Mouse (Mus musculus) neural tube, embryonic 14.5 days (tissue): Measurements from ENCODE around the gene Tmcc1. TPM values are rescaled to one million over a fixed set of nuclear protein-coding genes. Genes with fewer than 3 reads are reported as not detected.

Experiments used
- ATAC-seq: fragments of 200-750 bp; cut with Nextera tagmentation; 2 replicates; pipeline ENCODE4 v1.8.0; 2017; ENCODE audit warnings: low read depth, mild to moderate bottlenecking, moderate TSS enrichment, moderate library complexity
- H3K27ac ChIP-seq: fragments of 300-500 bp; sonication (generic); 2 replicates; pipeline ENCODE4 v1.5.1; 2014; ENCODE audit warnings: low read depth, mild to moderate bottlenecking, control low read depth, low read length, moderate library complexity, mixed read lengths
- H3K27me3 ChIP-seq: fragments of 300-500 bp; sonication (generic); 2 replicates; pipeline ENCODE4 v1.6.1; 2014; ENCODE audit warnings: low read length; ENCODE audit not compliant: control insufficient read depth, insufficient read depth
- H3K36me3 ChIP-seq: fragments of 300-500 bp; sonication (generic); 2 replicates; pipeline ENCODE4 v1.6.1; 2014; ENCODE audit warnings: low read length, mixed read lengths; ENCODE audit not compliant: control insufficient read depth, insufficient read depth
- H3K4me1 ChIP-seq: fragments of 300-500 bp; sonication (generic); 2 replicates; pipeline ENCODE4 v1.6.1; 2014; ENCODE audit warnings: low read length; ENCODE audit not compliant: control insufficient read depth, insufficient read depth
- H3K4me2 ChIP-seq: fragments of 300-500 bp; sonication (generic); 2 replicates; pipeline ENCODE4 v1.6.1; 2014; ENCODE audit warnings: mild to moderate bottlenecking, low read depth, low read length, control low read depth
- H3K4me3 ChIP-seq: fragments of 300-500 bp; sonication (generic); 2 replicates; pipeline ENCODE4 v1.5.1; 2014; ENCODE audit warnings: low read depth, low read length, control low read depth, mixed read lengths
- H3K9ac ChIP-seq: fragments of 300-500 bp; sonication (generic); replicated peaks from 2 replicates; pipeline ENCODE4 v1.6.1; 2014; ENCODE audit warnings: low read depth, mild to moderate bottlenecking, control low read depth, low read length, mixed read lengths
- H3K9me3 ChIP-seq: fragments of 300-500 bp; sonication (generic); 2 replicates; pipeline ENCODE4 v1.6.1; 2016; ENCODE audit warnings: low read length; ENCODE audit not compliant: control insufficient read depth
- WGBS: fragments of 180-500 bp; shearing (Covaris S2); extraction: QIAGEN DNeasy Blood & Tissue Kit; methylation state at CpG from one replicate; pipeline ENCODE4 v1.1.7; 2014; 5-methylcytosine and 5-hydroxymethylcytosine counted together
- polyA plus RNA-seq: library from polyadenylated mRNA; unstranded; fragments of >200 nt; fragmentation: Nextera tagmentation; extraction: Ambion mirVana; gene quantifications from 2 replicates; pipeline ENCODE4 v1.2.1, GENCODE M21; 2014

The Tmcc1 gene
- polyA plus RNA-seq, 1 experiment from 2014 or later: 27.2 TPM

DNA sequence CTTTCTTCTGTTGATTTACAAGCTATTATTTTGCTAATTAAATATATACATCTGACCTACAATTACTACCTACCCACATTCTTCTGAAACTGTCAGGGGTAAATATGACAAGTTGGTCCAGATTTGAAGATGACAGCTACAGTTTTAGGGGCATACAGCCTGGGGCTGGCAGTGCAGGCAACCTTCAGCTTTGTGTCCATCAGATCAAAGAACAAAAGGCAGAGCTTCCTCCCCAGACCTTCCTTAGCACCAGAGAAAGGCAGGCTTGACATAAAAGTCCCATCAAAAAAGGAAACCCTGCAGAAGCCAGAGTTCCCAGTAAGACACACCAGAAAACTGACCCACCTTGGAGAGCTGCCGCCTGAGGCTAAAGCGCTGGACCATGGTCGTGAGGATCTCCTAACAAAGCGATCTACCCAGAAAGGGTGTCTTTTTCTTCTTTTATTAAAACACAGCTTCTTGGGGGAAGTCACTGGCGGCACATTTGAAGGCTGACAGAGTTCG, 86.3 kb downstream of the Tmcc1 start:
- no peaks in the 10 kb centered on the region for H3K9me3 ChIP-seq
- peak overlapping the region; percentile 89 for H3K27ac ChIP-seq
- H3K4me3 ChIP-seq: peak overlapping the region; percentile 71
- H3K27me3 ChIP-seq: no peaks in the 10 kb centered on the region
- no peaks in the 10 kb centered on the region for H3K36me3 ChIP-seq
- no peak for ATAC-seq
- H3K4me2 ChIP-seq: peak overlapping the region; percentile 79
- WGBS: under 1% methylated on average over 6 of the region's 6 CpGs
- peak overlapping the region; percentile 83 for H3K9ac ChIP-seq
- H3K4me1 ChIP-seq: peaks cover 26% of the 10 kb centered on the region

DNA sequence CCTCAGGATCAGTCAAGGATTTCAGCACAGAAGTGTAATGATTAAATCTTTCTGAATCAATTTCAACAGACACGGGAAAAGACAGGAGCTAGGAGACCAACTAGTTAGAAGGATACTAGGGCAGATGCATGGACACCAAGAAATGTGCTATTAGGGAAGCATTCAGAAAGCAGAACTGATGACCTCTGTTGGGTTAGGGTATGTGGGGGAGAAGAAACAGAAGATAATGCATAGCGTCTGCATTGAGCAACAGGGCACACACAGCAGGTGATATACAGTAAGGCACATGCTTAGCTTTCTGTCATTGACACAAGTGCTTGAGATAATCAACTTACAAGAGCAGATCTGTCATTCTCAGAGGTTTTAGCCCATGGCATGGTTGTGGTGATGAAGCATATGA, 95.7 kb downstream of the Tmcc1 start:
- H3K27ac ChIP-seq: no peak overlapping the region
- no peaks in the 10 kb centered on the region for H3K36me3 ChIP-seq
- H3K4me1 ChIP-seq: no peaks in the 10 kb centered on the region
- no peak for ATAC-seq
- no peak overlapping the region for H3K4me2 ChIP-seq
- H3K9ac ChIP-seq: no peak overlapping the region
- H3K27me3 ChIP-seq: no peaks in the 10 kb centered on the region
- no peak overlapping the region for H3K4me3 ChIP-seq
- H3K9me3 ChIP-seq: no peaks in the 10 kb centered on the region
- WGBS: 93% methylated on average over 2 of the region's 2 CpGs

DNA sequence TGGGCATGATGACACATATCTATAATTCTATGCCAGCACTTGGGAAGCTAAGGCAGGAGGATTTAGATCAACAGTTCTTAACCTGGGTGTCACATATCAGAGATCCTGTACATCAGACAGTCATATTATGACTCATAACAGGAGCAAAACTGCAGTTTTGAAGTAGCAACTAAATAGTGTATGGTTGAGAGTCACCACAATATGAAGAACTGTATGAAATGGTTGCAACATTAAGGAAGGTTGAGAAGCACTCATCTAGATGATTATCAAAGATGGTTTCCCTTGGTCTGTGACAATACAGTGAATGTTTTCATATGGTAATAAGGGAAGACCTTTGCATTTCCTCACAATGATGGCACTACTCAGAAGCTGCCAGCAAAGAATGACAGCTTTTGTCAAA, 103.9 kb downstream of the Tmcc1 start:
- ATAC-seq: no peak
- H3K4me2 ChIP-seq: no peak overlapping the region
- H3K4me1 ChIP-seq: no peaks in the 10 kb centered on the region
- H3K27ac ChIP-seq: no peak overlapping the region
- H3K36me3 ChIP-seq: no peaks in the 10 kb centered on the region
- H3K27me3 ChIP-seq: no peaks in the 10 kb centered on the region
- H3K4me3 ChIP-seq: no peak overlapping the region
- H3K9ac ChIP-seq: no peak overlapping the region
- no peaks in the 10 kb centered on the region for H3K9me3 ChIP-seq

DNA sequence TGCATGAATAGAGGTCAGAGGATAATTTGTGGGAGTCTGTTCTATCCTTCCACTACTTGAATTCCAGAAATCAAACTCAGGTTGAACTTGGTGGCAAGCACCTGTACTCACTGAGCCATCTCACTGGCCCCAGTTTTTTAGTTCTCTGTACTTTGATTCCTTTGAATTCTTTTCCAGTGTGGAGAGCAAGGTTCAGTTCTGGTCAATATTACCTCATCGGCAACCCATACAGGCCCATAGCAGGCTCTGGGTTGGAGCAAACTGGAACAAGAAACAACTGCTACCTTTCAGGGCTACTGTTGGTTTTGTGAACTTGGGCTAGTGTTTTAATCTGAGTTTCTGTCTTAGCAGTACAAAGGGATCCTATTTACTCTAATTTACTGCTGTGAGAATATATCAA, 107.2 kb downstream of the Tmcc1 start:
- no peak overlapping the region for H3K9ac ChIP-seq
- no peak overlapping the region for H3K4me3 ChIP-seq
- no peak overlapping the region for H3K27ac ChIP-seq
- no peak overlapping the region for H3K4me2 ChIP-seq
- 97% methylated on average over 1 of the region's 1 CpGs for WGBS
- H3K4me1 ChIP-seq: no peaks in the 10 kb centered on the region
- H3K9me3 ChIP-seq: no peaks in the 10 kb centered on the region
- ATAC-seq: no peak
- H3K36me3 ChIP-seq: no peaks in the 10 kb centered on the region
- H3K27me3 ChIP-seq: no peaks in the 10 kb centered on the region

DNA sequence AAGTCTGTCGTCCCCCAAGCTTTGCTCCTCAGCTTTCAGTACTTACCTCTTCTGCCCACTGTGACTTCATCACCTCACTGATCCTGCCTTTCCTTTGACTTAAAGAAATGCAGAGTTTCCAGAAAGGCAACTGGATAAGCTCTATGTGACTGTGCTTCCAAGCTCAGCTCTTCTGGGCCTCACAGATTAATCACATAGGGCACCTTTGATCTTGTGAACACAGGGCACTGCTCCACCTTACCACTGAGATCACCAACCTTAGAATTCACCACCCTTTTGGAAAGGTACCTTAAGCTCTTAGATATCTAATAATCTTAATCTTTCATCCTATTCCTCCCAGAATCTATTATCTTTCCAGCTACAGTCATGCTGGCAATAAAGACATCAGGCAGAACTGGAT, 111.0 kb downstream of the Tmcc1 start:
- H3K27me3 ChIP-seq: no peaks in the 10 kb centered on the region
- no peak overlapping the region for H3K9ac ChIP-seq
- WGBS: 77% methylated on average over 1 of the region's 1 CpGs
- H3K27ac ChIP-seq: no peak overlapping the region
- H3K9me3 ChIP-seq: no peaks in the 10 kb centered on the region
- ATAC-seq: no peak
- H3K4me3 ChIP-seq: no peak overlapping the region
- no peaks in the 10 kb centered on the region for H3K4me1 ChIP-seq
- no peaks in the 10 kb centered on the region for H3K36me3 ChIP-seq
- H3K4me2 ChIP-seq: no peak overlapping the region

DNA sequence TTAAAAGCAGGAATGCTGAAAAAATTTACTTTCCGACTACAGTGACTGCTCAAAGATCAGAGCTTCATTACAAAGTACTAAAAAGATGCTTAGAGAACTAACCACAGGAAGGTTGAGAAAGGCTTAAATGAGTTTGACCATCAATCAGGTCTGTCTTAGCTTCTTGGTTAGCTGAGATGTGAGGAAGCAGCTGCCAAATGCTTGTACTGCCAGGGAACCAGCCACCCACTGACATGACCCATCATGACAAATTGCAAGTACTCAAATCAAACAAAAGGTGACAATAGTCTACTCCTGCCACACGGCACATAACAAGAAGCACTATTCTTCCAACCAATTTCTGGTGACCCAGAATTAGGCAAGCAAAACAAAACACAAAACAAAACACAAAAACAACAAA, 111.9 kb downstream of the Tmcc1 start:
- H3K4me3 ChIP-seq: no peak overlapping the region
- H3K9me3 ChIP-seq: no peaks in the 10 kb centered on the region
- H3K4me1 ChIP-seq: no peaks in the 10 kb centered on the region
- no peak overlapping the region for H3K27ac ChIP-seq
- WGBS: 33% methylated on average over 2 of the region's 2 CpGs
- H3K4me2 ChIP-seq: no peak overlapping the region
- H3K27me3 ChIP-seq: no peaks in the 10 kb centered on the region
- H3K36me3 ChIP-seq: no peaks in the 10 kb centered on the region
- no peak overlapping the region for H3K9ac ChIP-seq
- ATAC-seq: no peak

DNA sequence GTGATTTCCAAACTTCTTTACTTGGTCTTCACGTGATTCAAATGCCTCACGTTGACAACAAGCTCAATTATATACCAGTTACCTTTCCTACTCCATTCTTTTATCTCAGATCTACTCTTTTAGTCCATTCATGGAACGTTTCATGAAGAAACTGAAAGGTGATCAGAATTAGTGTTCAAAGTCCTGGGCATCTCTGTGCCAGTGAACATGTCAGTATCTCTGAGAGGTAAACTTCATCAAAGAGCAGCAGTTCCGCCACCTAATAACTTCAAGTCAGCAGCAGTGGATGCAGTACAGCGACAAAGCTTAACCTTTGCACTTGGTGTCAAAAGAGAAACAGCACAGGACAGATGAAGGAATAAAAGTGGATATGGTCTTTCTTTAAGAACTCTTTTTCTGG, 112.5 kb downstream of the Tmcc1 start:
- Histone ChIP-seq H3K9ac (no peak overlapping the region), H3K4me3 (no peak overlapping the region), H3K27ac (no peak overlapping the region), H3K27me3 (no peaks in the 10 kb centered on the region), H3K4me2 (no peak overlapping the region), H3K9me3 (no peaks in the 10 kb centered on the region), H3K4me1 (no peaks in the 10 kb centered on the region), H3K36me3 (no peaks in the 10 kb centered on the region)
- 89% methylated on average over 5 of the region's 5 CpGs for WGBS
- ATAC-seq: no peak

DNA sequence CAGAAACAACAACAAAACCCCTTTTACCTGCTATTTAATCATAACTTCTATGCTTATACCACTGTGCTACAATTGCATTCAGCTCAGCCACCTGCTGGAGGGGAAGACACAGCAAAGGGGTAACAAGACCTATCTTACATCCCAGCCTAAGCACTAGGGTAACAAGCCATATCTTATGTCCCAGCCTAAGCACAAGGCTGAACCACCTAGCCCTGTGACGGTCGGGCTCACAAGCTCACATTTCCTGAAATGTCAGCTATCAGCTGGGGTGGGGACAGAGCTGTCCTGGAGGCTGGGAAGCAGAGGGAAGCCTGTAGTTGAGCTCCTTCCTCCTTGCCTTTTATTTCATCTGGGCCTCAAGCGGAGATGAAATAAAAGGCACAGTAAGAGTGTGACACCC, 115.7 kb downstream of the Tmcc1 start:
- H3K27ac ChIP-seq: no peak overlapping the region
- H3K9ac ChIP-seq: no peak overlapping the region
- H3K4me2 ChIP-seq: no peak overlapping the region
- no peak overlapping the region for H3K4me3 ChIP-seq
- 72% methylated on average over 3 of the region's 3 CpGs for WGBS
- no peaks in the 10 kb centered on the region for H3K36me3 ChIP-seq
- H3K9me3 ChIP-seq: no peaks in the 10 kb centered on the region
- no peak for ATAC-seq
- H3K4me1 ChIP-seq: peaks cover 7% of the 10 kb centered on the region; the same call in 1 of the 2 replicates
- H3K27me3 ChIP-seq: no peaks in the 10 kb centered on the region

DNA sequence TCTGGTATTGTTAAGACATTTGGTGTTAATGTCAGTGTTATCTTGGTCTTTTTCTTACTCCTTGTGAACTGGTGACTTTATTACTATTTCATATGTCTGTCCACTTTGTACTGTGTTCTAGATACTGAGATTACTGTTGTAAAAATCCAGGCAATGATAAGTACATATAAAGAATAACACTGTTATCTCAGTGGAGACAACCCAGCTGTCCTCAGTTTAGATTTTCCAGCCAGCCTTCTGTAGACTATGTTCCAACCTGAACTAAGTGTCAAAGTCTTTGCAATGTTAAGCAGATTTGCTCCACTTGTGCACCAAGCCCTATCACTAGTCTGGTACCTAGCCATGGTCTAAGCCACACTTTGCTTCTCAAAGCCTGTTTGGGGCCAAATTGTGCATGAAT, 118.4 kb downstream of the Tmcc1 start:
- no peak overlapping the region for H3K27ac ChIP-seq
- H3K36me3 ChIP-seq: no peaks in the 10 kb centered on the region
- ATAC-seq: no peak

DNA sequence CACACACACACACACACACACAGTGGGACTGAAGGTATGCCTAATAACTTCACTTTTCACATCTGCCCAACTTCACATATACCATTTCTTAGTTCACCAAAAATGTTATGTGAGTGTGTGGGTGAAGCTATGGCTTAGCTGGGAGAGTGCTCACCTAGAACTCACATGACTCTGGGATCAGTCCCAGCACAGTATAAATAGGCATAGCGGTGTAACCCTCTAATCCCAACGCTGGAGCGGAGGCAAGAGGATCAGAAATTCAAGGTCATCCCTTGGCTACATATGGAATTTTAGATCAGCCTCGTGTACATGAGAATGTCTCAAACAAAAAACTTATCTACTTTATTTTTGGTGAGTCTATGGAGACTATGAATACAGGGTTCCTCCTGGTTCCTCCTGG, 119.7 kb downstream of the Tmcc1 start:
- WGBS: 90% methylated on average over 4 of the region's 4 CpGs
- H3K9me3 ChIP-seq: no peaks in the 10 kb centered on the region
- H3K9ac ChIP-seq: no peak overlapping the region
- no peaks in the 10 kb centered on the region for H3K27me3 ChIP-seq
- peaks cover 7% of the 10 kb centered on the region; the same call in 1 of the 2 replicates for H3K4me1 ChIP-seq
- no peak overlapping the region for H3K4me3 ChIP-seq
- no peak overlapping the region for H3K4me2 ChIP-seq
- no peak for ATAC-seq
- no peak overlapping the region for H3K27ac ChIP-seq
- no peaks in the 10 kb centered on the region for H3K36me3 ChIP-seq

More for the DNA sequence above, 118.4 kb downstream of the Tmcc1 start:
- Histone ChIP-seq H3K27me3 (no peaks in the 10 kb centered on the region), H3K4me3 (no peak overlapping the region), H3K4me2 (no peak overlapping the region), H3K9ac (no peak overlapping the region), H3K4me1 (peaks cover 7% of the 10 kb centered on the region; the same call in 1 of the 2 replicates), H3K9me3 (no peaks in the 10 kb centered on the region)
